Mouse (Mus musculus): ENCODE results near the gene Stap2.

DNA sequence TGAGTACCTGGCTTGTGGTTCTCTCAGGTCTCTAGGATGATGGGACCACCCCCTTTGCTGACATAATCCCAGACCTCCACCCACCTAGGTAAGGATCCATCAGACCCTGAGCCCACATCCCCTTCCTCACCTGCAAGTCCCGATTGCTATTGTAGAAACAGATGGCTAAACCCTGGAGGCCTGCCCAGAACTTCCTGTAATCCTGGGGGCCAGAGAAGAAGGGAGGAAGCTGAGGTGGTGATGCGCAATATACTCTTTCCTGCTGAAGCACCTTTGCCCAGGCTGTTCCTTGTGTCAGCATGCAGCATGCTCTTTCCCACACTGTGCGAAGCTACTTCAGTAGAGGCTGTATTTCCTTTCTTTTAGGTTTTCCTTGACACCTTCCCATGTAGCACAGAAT is 2.4 kb downstream of the Stap2 start:
- TF ChIP-seq CTCF (IDR thresholded peaks at IDR 0.05; ENCODE audit: low read depth) (no peak), EP300 (IDR thresholded peaks at IDR 0.05; ENCODE audit: low read depth) (no peak)

All from liver, postnatal 0 days (tissue).